Mouse (Mus musculus): ENCODE measurements around the gene Rplp1. TPM values are rescaled to one million over a fixed set of nuclear protein-coding genes. Genes with fewer than 3 reads are reported as not detected.

Gene Rplp1
- polyA plus RNA-seq, 1 experiment from 2014 or later: 1,169 TPM

GRCm38 (mm10) chr9:61907621-61908295 lies 6.6 kb downstream of the Rplp1 start:
- no peak overlapping the region for H3K27ac ChIP-seq
- WGBS: 93% methylated on average over 4 of the region's 4 CpGs
- H3K9ac ChIP-seq: no peak overlapping the region
- ATAC-seq (ENCODE audit: low FRiP score) (no peak), DNase-seq (ENCODE audit: low spot score) (no peak)
- H3K4me1 ChIP-seq (replicated peaks; ENCODE audit: control insufficient read depth, insufficient read depth, low read length): peaks cover 3% of the 10 kb centered on the region
- no peak overlapping the region for H3K4me3 ChIP-seq (replicated peaks; ENCODE audit: low read length)
- H3K36me3 ChIP-seq (replicated peaks; ENCODE audit: control insufficient read depth, insufficient read depth): peaks cover 22% of the 10 kb centered on the region
- H3K4me2 ChIP-seq (replicated peaks): no peak overlapping the region
- H3K27me3 ChIP-seq (ENCODE audit: control insufficient read depth, insufficient read depth, low read length): no peaks in the 10 kb centered on the region
- no peaks in the 10 kb centered on the region for H3K9me3 ChIP-seq (ENCODE audit: control insufficient read depth, low read length)

DNA sequence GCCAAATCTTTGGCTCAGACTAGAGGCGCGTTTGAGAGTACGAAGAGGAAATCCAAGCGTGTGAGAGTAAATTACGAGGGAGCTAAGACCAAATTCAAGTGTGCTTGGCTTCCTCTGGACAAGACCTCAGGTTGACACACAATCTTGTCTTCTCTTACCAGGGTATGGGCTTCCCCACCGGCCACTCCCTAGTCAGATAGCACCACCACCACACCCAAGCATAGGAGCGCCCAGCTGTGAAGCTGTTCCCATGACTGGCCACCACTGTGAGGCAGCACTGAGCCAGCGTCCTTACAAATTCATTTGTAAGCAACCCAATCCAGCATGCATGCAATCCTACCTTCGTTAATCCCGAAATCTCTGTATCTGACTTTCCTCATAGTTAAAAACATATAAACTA lies 7.4 kb downstream of the Rplp1 start:
- Histone ChIP-seq H3K4me3 (replicated peaks; ENCODE audit: low read length) (no peak overlapping the region), H3K4me1 (replicated peaks; ENCODE audit: control insufficient read depth, insufficient read depth, low read length) (peaks cover 11% of the 10 kb centered on the region), H3K36me3 (replicated peaks; ENCODE audit: control insufficient read depth, insufficient read depth) (peaks cover 13% of the 10 kb centered on the region), H3K27me3 (ENCODE audit: control insufficient read depth, insufficient read depth, low read length) (0 out of 2 replicates have a peak, but pooled peaks cover 2% of the 10 kb centered on the region), H3K9me3 (ENCODE audit: control insufficient read depth, low read length) (no peaks in the 10 kb centered on the region), H3K4me2 (replicated peaks) (no peak overlapping the region), H3K9ac (no peak overlapping the region), H3K27ac (no peak overlapping the region)
- WGBS: 68% methylated on average over 10 of the region's 10 CpGs
- DNase-seq (ENCODE audit: low spot score) (no peak), ATAC-seq (ENCODE audit: low FRiP score) (no peak)

DNA sequence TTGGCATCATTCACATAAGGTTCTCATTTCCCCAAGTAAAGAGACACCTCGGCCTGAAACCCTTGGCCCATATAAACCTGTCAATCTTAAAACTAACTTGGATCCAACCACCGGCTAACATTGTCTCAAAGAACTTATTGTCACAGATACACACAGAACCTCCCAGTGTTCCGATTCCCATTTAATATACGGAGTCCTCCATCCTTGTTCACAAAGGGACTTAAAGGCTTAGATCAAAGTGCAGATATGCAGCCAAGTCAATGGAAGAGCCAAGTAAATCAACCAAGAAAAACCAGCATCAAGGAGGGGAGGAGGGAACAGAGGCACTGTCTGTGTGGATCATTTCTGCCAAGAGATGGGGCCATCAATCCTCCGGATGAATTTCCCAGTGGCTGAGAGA lies 8.8 kb downstream of the Rplp1 start:
- no peak overlapping the region for H3K4me3 ChIP-seq (replicated peaks; ENCODE audit: low read length)
- no peak overlapping the region for H3K4me2 ChIP-seq (replicated peaks)
- ATAC-seq (ENCODE audit: low FRiP score): no peak
- WGBS: 80% methylated on average over 5 of the region's 5 CpGs
- H3K4me1 ChIP-seq (replicated peaks; ENCODE audit: control insufficient read depth, insufficient read depth, low read length): peaks cover 13% of the 10 kb centered on the region
- no peak for DNase-seq (ENCODE audit: low spot score)
- no peaks in the 10 kb centered on the region for H3K9me3 ChIP-seq (ENCODE audit: control insufficient read depth, low read length)
- H3K27ac ChIP-seq: no peak overlapping the region
- H3K27me3 ChIP-seq (ENCODE audit: control insufficient read depth, insufficient read depth, low read length): 0 out of 2 replicates have a peak, but pooled peaks cover 8% of the 10 kb centered on the region
- no peak overlapping the region for H3K9ac ChIP-seq
- H3K36me3 ChIP-seq (replicated peaks; ENCODE audit: control insufficient read depth, insufficient read depth): peaks cover under 1% of the 10 kb centered on the region; the same call in 1 of the 2 replicates

DNA sequence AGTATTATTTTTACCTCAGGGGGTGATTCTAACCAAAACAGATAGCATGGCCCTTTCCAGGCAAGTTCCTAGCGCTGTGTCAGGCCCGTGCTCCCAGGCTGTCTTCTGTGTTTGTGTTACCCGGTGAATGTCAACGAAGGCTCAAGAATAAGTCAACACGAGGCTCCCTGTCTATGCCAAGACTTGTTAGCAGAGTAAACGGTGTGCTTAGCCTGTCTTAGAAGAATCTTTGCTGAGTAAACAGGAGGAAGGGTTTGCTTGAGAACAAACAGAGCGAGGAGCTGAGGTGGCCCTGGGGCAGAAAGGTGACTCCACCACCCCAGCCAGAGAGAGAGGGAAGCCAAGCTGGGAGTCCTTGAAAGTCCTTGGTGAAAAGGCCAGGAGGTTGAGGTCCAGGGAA lies 10.1 kb downstream of the Rplp1 start:
- Histone ChIP-seq H3K36me3 (replicated peaks; ENCODE audit: control insufficient read depth, insufficient read depth) (no peaks in the 10 kb centered on the region), H3K4me2 (replicated peaks) (no peak overlapping the region), H3K9ac (no peak overlapping the region), H3K4me1 (replicated peaks; ENCODE audit: control insufficient read depth, insufficient read depth, low read length) (peaks cover 13% of the 10 kb centered on the region), H3K27ac (no peak overlapping the region), H3K4me3 (replicated peaks; ENCODE audit: low read length) (no peak overlapping the region), H3K27me3 (ENCODE audit: control insufficient read depth, insufficient read depth, low read length) (0 out of 2 replicates have a peak, but pooled peaks cover 13% of the 10 kb centered on the region), H3K9me3 (ENCODE audit: control insufficient read depth, low read length) (no peaks in the 10 kb centered on the region)
- 70% methylated on average over 7 of the region's 7 CpGs for WGBS
- ATAC-seq (ENCODE audit: low FRiP score): no peak
- no peak for DNase-seq (ENCODE audit: low spot score)

GRCm38 (mm10) chr9:61902445-61902844 lies 11.9 kb downstream of the Rplp1 start:
- Histone ChIP-seq H3K4me2 (replicated peaks) (no peak overlapping the region), H3K9ac (no peak overlapping the region), H3K36me3 (replicated peaks; ENCODE audit: control insufficient read depth, insufficient read depth) (no peaks in the 10 kb centered on the region), H3K4me1 (replicated peaks; ENCODE audit: control insufficient read depth, insufficient read depth, low read length) (peaks cover 13% of the 10 kb centered on the region), H3K4me3 (replicated peaks; ENCODE audit: low read length) (no peak overlapping the region), H3K9me3 (ENCODE audit: control insufficient read depth, low read length) (no peaks in the 10 kb centered on the region), H3K27me3 (ENCODE audit: control insufficient read depth, insufficient read depth, low read length) (peaks cover 19% of the 10 kb centered on the region; the same call in 1 of the 2 replicates), H3K27ac (no peak overlapping the region)
- ATAC-seq (ENCODE audit: low FRiP score) (peak; percentile 52; the same call in 1 of the 2 replicates), DNase-seq (ENCODE audit: low spot score) (no peak)
- WGBS: 39% methylated on average over 9 of the region's 9 CpGs

DNA sequence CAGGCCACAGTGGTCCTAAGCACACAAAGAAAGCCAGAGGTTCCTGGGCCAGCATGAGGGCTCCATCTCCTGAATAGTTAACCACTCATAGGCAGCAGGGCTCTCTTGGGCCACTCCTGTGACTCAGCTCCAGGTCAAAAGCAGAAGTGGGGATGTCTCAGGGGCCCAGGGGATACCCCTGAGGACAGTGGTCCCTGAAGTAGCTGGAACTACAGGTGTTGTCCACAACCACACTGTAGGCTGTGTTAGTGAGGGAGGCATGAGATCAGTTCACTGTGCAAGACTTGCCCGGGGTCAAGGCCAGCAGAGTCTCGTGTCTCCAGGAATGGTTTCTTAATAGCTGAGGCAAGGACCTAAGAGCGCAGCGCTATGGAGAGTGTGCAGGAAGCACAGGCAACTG lies 12.8 kb downstream of the Rplp1 start:
- Histone ChIP-seq H3K27ac (no peak overlapping the region), H3K27me3 (ENCODE audit: control insufficient read depth, insufficient read depth, low read length) (peaks cover 19% of the 10 kb centered on the region; the same call in 1 of the 2 replicates), H3K9me3 (ENCODE audit: control insufficient read depth, low read length) (no peaks in the 10 kb centered on the region), H3K36me3 (replicated peaks; ENCODE audit: control insufficient read depth, insufficient read depth) (no peaks in the 10 kb centered on the region), H3K9ac (no peak overlapping the region), H3K4me3 (replicated peaks; ENCODE audit: low read length) (no peak overlapping the region), H3K4me2 (replicated peaks) (no peak overlapping the region), H3K4me1 (replicated peaks; ENCODE audit: control insufficient read depth, insufficient read depth, low read length) (peaks cover 13% of the 10 kb centered on the region)
- WGBS: 78% methylated on average over 4 of the region's 4 CpGs
- no peak for DNase-seq (ENCODE audit: low spot score)
- no peak for ATAC-seq (ENCODE audit: low FRiP score)

- 7% methylated on average over 16 of the region's 16 CpGs for WGBS
- Histone ChIP-seq H3K9ac (no peak overlapping the region), H3K4me2 (replicated peaks) (peak overlapping the region; percentile 20; the same call in 1 of the 2 replicates), H3K4me1 (replicated peaks; ENCODE audit: control insufficient read depth, insufficient read depth, low read length) (peaks cover 13% of the 10 kb centered on the region), H3K27ac (no peak overlapping the region), H3K9me3 (ENCODE audit: control insufficient read depth, low read length) (no peaks in the 10 kb centered on the region), H3K4me3 (replicated peaks; ENCODE audit: low read length) (no peak overlapping the region), H3K27me3 (ENCODE audit: control insufficient read depth, insufficient read depth, low read length) (peaks cover 19% of the 10 kb centered on the region; the same call in 1 of the 2 replicates), H3K36me3 (replicated peaks; ENCODE audit: control insufficient read depth, insufficient read depth) (no peaks in the 10 kb centered on the region)
- ATAC-seq (ENCODE audit: low FRiP score) (no peak), DNase-seq (ENCODE audit: low spot score) (peak; percentile 93)
Observed at GRCm38 (mm10) chr9:61899804-61900203, 14.5 kb downstream of the Rplp1 start.

DNA sequence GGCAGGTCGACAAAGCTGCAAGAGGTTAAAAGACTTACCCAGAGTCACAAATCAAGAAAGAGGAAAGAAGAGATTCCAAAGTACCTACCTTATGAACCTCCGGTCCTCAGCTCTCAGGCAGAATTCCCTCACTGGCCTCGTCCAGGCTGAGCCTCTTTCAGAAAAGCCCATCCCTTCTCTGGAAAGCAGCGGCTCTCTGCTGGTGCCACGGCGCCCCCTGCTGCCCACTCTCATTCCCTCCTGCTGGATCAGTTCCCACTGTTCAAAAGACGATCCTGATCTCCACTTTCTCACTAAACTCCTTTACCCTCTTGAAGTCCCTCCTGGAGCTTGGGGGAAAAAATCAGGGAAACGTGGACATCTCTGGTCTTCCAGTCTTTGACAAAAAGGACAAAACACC lies 15.9 kb downstream of the Rplp1 start:
- 4% methylated on average over 8 of the region's 8 CpGs for WGBS
- Histone ChIP-seq H3K36me3 (replicated peaks; ENCODE audit: control insufficient read depth, insufficient read depth) (no peaks in the 10 kb centered on the region), H3K4me2 (replicated peaks) (no peak overlapping the region), H3K4me1 (replicated peaks; ENCODE audit: control insufficient read depth, insufficient read depth, low read length) (peaks cover 13% of the 10 kb centered on the region), H3K9ac (no peak overlapping the region), H3K9me3 (ENCODE audit: control insufficient read depth, low read length) (no peaks in the 10 kb centered on the region), H3K27me3 (ENCODE audit: control insufficient read depth, insufficient read depth, low read length) (peaks cover 19% of the 10 kb centered on the region; the same call in 1 of the 2 replicates), H3K4me3 (replicated peaks; ENCODE audit: low read length) (no peak overlapping the region), H3K27ac (no peak overlapping the region)
- ATAC-seq (ENCODE audit: low FRiP score): no peak; the same call in 1 of the 2 replicates
- DNase-seq (ENCODE audit: low spot score): peak; percentile 94

- Histone ChIP-seq H3K27ac (no peak overlapping the region), H3K4me1 (replicated peaks; ENCODE audit: control insufficient read depth, insufficient read depth, low read length) (no peaks in the 10 kb centered on the region), H3K4me2 (replicated peaks) (no peak overlapping the region), H3K9me3 (ENCODE audit: control insufficient read depth, low read length) (no peaks in the 10 kb centered on the region), H3K36me3 (replicated peaks; ENCODE audit: control insufficient read depth, insufficient read depth) (no peaks in the 10 kb centered on the region), H3K4me3 (replicated peaks; ENCODE audit: low read length) (no peak overlapping the region), H3K27me3 (ENCODE audit: control insufficient read depth, insufficient read depth, low read length) (peaks cover 8% of the 10 kb centered on the region; the same call in 1 of the 2 replicates), H3K9ac (no peak overlapping the region)
- no peak for ATAC-seq (ENCODE audit: low FRiP score)
- DNase-seq (ENCODE audit: low spot score): no peak
- 80% methylated on average over 8 of the region's 8 CpGs for WGBS
Observed at GRCm38 (mm10) chr9:61895014-61895413, 19.3 kb downstream of the Rplp1 start.
